Mouse (Mus musculus) lung, postnatal 4 days (tissue): ENCODE measurements around the gene Calhm5.

Experiments used
- DNase-seq, 2 experiments: peaks; one replicate each; pipeline ENCODE4 v3.0.0; 2021

The Calhm5 gene

GRCm38 (mm10) chr10:34070999-34071492 lies 25.3 kb downstream of the Calhm5 start:
- no peak for DNase-seq

- no peak for DNase-seq
These were observed 26.7 kb downstream of the Calhm5 start for GRCm38 (mm10) chr10:34069606-34070005.

DNA sequence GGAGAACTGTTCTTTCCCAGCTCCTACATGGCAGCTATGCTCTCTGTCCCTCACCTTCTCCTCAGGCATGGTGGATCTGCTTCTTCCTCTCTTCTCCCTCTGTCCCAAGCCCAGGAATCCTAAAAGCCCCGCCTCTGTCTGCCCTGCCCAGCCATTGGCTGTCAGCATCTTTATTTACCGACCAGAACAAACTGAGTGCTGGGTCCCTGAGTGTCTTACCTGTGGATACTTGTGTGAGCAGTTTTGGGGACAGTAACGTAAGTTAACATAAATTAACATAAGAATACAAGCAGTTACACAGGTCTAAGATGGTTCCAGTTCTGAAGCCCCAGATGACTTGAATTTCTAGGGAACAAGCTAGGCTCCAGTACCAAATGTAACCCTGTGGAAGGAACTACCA lies 29.7 kb downstream of the Calhm5 start:
- DNase-seq, result no peak

DNA sequence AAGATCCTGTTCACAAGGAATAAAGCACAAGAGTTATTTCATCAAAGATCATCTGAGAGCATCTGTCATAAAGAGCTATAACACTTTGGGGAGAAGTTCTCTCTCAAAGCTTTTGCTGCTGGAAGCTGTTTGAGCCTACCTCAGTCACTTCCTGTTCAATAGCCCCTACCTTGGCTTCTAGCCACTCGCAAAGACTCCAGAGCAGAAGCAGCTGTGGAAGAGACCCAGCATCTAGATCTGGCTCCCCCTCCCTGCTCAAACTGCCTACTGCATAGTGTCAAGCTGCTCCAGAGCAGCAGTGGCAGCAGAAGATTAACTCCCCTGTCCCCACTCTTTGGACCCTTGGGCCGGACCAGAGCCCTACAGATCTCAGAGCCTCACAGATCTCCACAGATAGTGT lies 42.3 kb downstream of the Calhm5 start:
- no peak for DNase-seq

DNA sequence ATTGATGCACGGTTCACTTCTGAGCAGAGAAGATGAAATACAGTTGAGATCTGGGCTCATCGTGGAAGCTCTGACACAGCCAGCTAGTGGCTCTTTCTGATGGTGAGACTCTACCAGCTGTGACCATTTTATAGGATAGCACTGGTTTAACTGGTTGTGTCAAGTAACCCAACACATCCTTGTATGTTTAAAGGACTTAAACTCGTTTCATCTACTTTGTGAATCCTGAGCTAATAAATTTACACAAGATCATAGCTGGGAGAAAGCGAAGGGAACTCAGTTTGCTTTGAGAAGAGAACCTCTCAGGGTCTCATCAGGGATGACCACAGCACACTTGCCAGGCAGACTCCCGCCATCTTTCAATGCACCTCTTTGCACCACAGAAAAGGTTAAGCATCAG lies 52.1 kb downstream of the Calhm5 start, which contains the start of gene Calhm4:
Gene Calhm4 (minus strand): TSS at position 101 of the 400 bp plus-strand sequence.
- no peak for DNase-seq
